Mouse (Mus musculus) intestine, embryonic 16.5 days (tissue): Measurements from ENCODE around the gene Glmp. TPM values are rescaled to one million over a fixed set of nuclear protein-coding genes. Genes with fewer than 3 reads are reported as not detected.
"Not testable (repeated sequence)": the region's sequence is repeated elsewhere in the genome, so short reads cannot be mapped to it uniquely, and the experiment has no call there.

Experiments used
- ATAC-seq: fragments of 200-750 bp; cut with Nextera tagmentation; 2 replicates; pipeline ENCODE4 v1.8.0; 2017; ENCODE audit warnings: moderate TSS enrichment, moderate library complexity
- H3K27ac ChIP-seq: fragments of 300-500 bp; sonication (generic); 2 replicates; pipeline ENCODE4 v1.5.1; 2014; ENCODE audit warnings: mild to moderate bottlenecking, low read length
- H3K27me3 ChIP-seq: fragments of 300-500 bp; sonication (generic); replicated peaks from 2 replicates; pipeline ENCODE4 v1.6.1; 2014; ENCODE audit warnings: low read length, control low read depth, mixed read lengths; ENCODE audit not compliant: control insufficient read depth, insufficient read depth
- H3K36me3 ChIP-seq: fragments of 300-500 bp; sonication (generic); 2 replicates; pipeline ENCODE4 v1.6.1; 2014; ENCODE audit warnings: low read length, control low read depth; ENCODE audit not compliant: control insufficient read depth, insufficient read depth
- H3K4me1 ChIP-seq: fragments of 300-500 bp; sonication (generic); 2 replicates; pipeline ENCODE4 v1.6.1; 2014; ENCODE audit warnings: low read length, control low read depth, mixed read lengths; ENCODE audit not compliant: control insufficient read depth, insufficient read depth
- H3K4me2 ChIP-seq: fragments of 300-500 bp; sonication (generic); 2 replicates; pipeline ENCODE4 v1.6.1; 2014; ENCODE audit warnings: low read depth, low read length, control low read depth
- H3K4me3 ChIP-seq: fragments of 300-500 bp; sonication (generic); 2 replicates; pipeline ENCODE4 v1.5.1; 2014; ENCODE audit warnings: mild to moderate bottlenecking, low read length
- H3K9ac ChIP-seq: fragments of 300-500 bp; sonication (generic); 2 replicates; pipeline ENCODE4 v1.6.1; 2014; ENCODE audit warnings: low read depth, low read length
- H3K9me3 ChIP-seq: fragments of 300-500 bp; sonication (generic); 2 replicates; pipeline ENCODE4 v1.6.1; 2016; ENCODE audit warnings: low read length, control low read depth; ENCODE audit not compliant: control insufficient read depth
- WGBS: fragments of 180-500 bp; shearing (Covaris S2); extraction: QIAGEN DNeasy Blood & Tissue Kit; methylation state at CpG from one replicate; pipeline ENCODE4 v1.1.7; 2014; 5-methylcytosine and 5-hydroxymethylcytosine counted together
- polyA plus RNA-seq: library from polyadenylated mRNA; unstranded; fragments of >200 nt; fragmentation: Nextera tagmentation; extraction: Ambion mirVana; gene quantifications from 2 replicates; pipeline ENCODE4 v1.2.1, GENCODE M21; 2015

Gene Glmp
- polyA plus RNA-seq, 1 experiment from 2014 or later, result 365 TPM

GRCm38 (mm10) chr3:88367517-88367916 is 42.7 kb downstream of the Glmp start:
- not testable (repeated sequence) for H3K9me3 ChIP-seq, H3K36me3 ChIP-seq, H3K4me3 ChIP-seq, H3K9ac ChIP-seq, H3K4me2 ChIP-seq, ATAC-seq, H3K27ac ChIP-seq
- peaks cover 10% of the 10 kb centered on the region for H3K27me3 ChIP-seq
- H3K4me1 ChIP-seq, result peaks cover 14% of the 10 kb centered on the region
- WGBS, result 52% methylated on average over 3 of the region's 7 CpGs

- 89% methylated on average over 7 of the region's 7 CpGs for WGBS
- H3K9me3 ChIP-seq, H3K27ac ChIP-seq, H3K4me2 ChIP-seq, H3K4me3 ChIP-seq, H3K9ac ChIP-seq, H3K36me3 ChIP-seq, ATAC-seq: not testable (repeated sequence)
- Histone ChIP-seq H3K27me3 (peaks cover 10% of the 10 kb centered on the region), H3K4me1 (peaks cover 14% of the 10 kb centered on the region)
Measured at GRCm38 (mm10) chr3:88368511-88368910, 43.7 kb downstream of the Glmp start.

GRCm38 (mm10) chr3:88372643-88373042 is 47.8 kb downstream of the Glmp start, which contains the start of gene Bglap3:
Gene Bglap3 (minus strand): TSS chr3:88372743.
- ATAC-seq, H3K4me3 ChIP-seq, H3K27ac ChIP-seq, H3K9ac ChIP-seq, H3K4me1 ChIP-seq, H3K9me3 ChIP-seq, H3K36me3 ChIP-seq, H3K27me3 ChIP-seq, H3K4me2 ChIP-seq: not testable (repeated sequence)
- WGBS, result 91% methylated on average over 9 of the region's 9 CpGs

GRCm38 (mm10) chr3:88375750-88376626 is 51.2 kb downstream of the Glmp start:
- H3K4me3 ChIP-seq, H3K4me1 ChIP-seq, H3K27me3 ChIP-seq, H3K36me3 ChIP-seq, H3K9me3 ChIP-seq, H3K27ac ChIP-seq, H3K9ac ChIP-seq: not testable (repeated sequence)
- peak; percentile 96 for ATAC-seq
- whole genome bisulfite sequencing, result 8% methylated on average over 17 of the region's 19 CpGs
- H3K4me2 ChIP-seq, result peak overlapping the region; percentile 37

GRCm38 (mm10) chr3:88376644-88377043 is 51.8 kb downstream of the Glmp start:
- peak; percentile 42 for ATAC-seq
- not testable (repeated sequence) for H3K4me3 ChIP-seq, H3K4me1 ChIP-seq, H3K27ac ChIP-seq, H3K36me3 ChIP-seq, H3K9me3 ChIP-seq, H3K27me3 ChIP-seq, H3K9ac ChIP-seq
- 19% methylated on average over 5 of the region's 7 CpGs for WGBS
- peak overlapping the region; percentile 37; the same call in 1 of the 2 replicates for H3K4me2 ChIP-seq

- not testable (repeated sequence) for H3K27me3 ChIP-seq, ATAC-seq, H3K27ac ChIP-seq, H3K4me2 ChIP-seq, H3K9ac ChIP-seq, H3K4me1 ChIP-seq, H3K4me3 ChIP-seq, H3K36me3 ChIP-seq, H3K9me3 ChIP-seq
- WGBS, result 75% methylated on average over 4 of the region's 5 CpGs
Measured at GRCm38 (mm10) chr3:88378599-88378998, 53.8 kb downstream of the Glmp start, which contains the start of gene Bglap2. Gene Bglap2 (minus strand): TSS chr3:88378699.

Other genes starting within 250 kb of the Glmp start
- not detected in 2 replicates for gene Ttc24, start 246.7 kb upstream of the Glmp start, polyA plus RNA-seq
- 14.3 and 14.5 TPM in 2 replicates for gene Iqgap3, start 243.1 kb upstream of the Glmp start, polyA plus RNA-seq
- gene Mef2d, start 182.7 kb upstream of the Glmp start, polyA plus RNA-seq, result 13.7 and 23.2 TPM in 2 replicates
- 0.69 and 1.3 TPM in 2 replicates for gene Rhbg, start 70.3 kb upstream of the Glmp start, polyA plus RNA-seq
- 0.81 TPM in 1 of 2 replicates, not detected in the other for gene Gm38392, start 37.8 kb upstream of the Glmp start, polyA plus RNA-seq
- 9.7 and 10.8 TPM in 2 replicates for gene Tsacc, start 28.0 kb upstream of the Glmp start, polyA plus RNA-seq
- 470 and 510 TPM in 2 replicates for gene Cct3, start 27.9 kb upstream of the Glmp start, polyA plus RNA-seq
- gene Tmem79, start 11.1 kb downstream of the Glmp start, polyA plus RNA-seq, result 23.8 and 29.4 TPM in 2 replicates
- gene Smg5, start 11.2 kb downstream of the Glmp start, polyA plus RNA-seq, result 34.2 and 34.7 TPM in 2 replicates
- 4.4 and 5.1 TPM in 2 replicates for gene Paqr6, start 39.6 kb downstream of the Glmp start, polyA plus RNA-seq
- gene Bglap3, start 47.7 kb downstream of the Glmp start, polyA plus RNA-seq, result 2.2 and 5.3 TPM in 2 replicates
- not detected in 2 replicates for gene Bglap2, start 53.7 kb downstream of the Glmp start, polyA plus RNA-seq
- gene Bglap, start 59.4 kb downstream of the Glmp start, polyA plus RNA-seq, result 0.69 TPM in 1 of 2 replicates, not detected in the other
- 112 and 129 TPM in 2 replicates for gene Pmf1, start 85.3 kb downstream of the Glmp start, polyA plus RNA-seq
- 20.4 and 21.8 TPM in 2 replicates for gene Slc25a44, start 100.1 kb downstream of the Glmp start, polyA plus RNA-seq
- 60.9 and 71.1 TPM in 2 replicates for gene Sema4a, start 136.2 kb downstream of the Glmp start, polyA plus RNA-seq
- gene Lmna, start 184.9 kb downstream of the Glmp start, polyA plus RNA-seq, result 126 and 127 TPM in 2 replicates
- gene Mex3a, start 207.4 kb downstream of the Glmp start, polyA plus RNA-seq, result 6.5 and 7.3 TPM in 2 replicates
- 102 and 109 TPM in 2 replicates for gene Rab25, start 223.3 kb downstream of the Glmp start, polyA plus RNA-seq
- gene Lamtor2, start 228.1 kb downstream of the Glmp start, polyA plus RNA-seq, result 244 and 256 TPM in 2 replicates
- 37.2 and 38.9 TPM in 2 replicates for gene Ubqln4, start 228.7 kb downstream of the Glmp start, polyA plus RNA-seq